Mouse (Mus musculus) olfactory bulb, adult 2 months (tissue): Measurements from ENCODE around the gene Pdia6. TPM values are rescaled to one million over a fixed set of nuclear protein-coding genes. Genes with fewer than 3 reads are reported as not detected.
A peak's percentile ranks its signal among the peaks of the same experiment; 100 is the strongest.

ENCODE experiments used
- H3K27ac ChIP-seq: fragments of 200-500 bp; 2 replicates; pipeline ENCODE4 v1.5.1; 2012; ENCODE audit warnings: low read depth, low read length; ENCODE audit not compliant: insufficient read depth
- H3K4me1 ChIP-seq: fragments of 200-500 bp; 2 replicates; pipeline ENCODE4 v1.6.1; 2012; ENCODE audit warnings: low read length; ENCODE audit not compliant: control insufficient read depth, insufficient read depth
- H3K4me3 ChIP-seq: fragments of 200-500 bp; 2 replicates; pipeline ENCODE4 v1.5.1; 2012; ENCODE audit warnings: mild to moderate bottlenecking, low read depth, low read length, moderate library complexity; ENCODE audit not compliant: insufficient read depth
- CTCF ChIP-seq: fragments of 200-500 bp; IDR thresholded peaks from 2 replicates; pipeline ENCODE4 v1.5.1; 2012; ENCODE audit warnings: low read depth, mild to moderate bottlenecking, low read length, moderate library complexity; ENCODE audit not compliant: insufficient read depth
- POLR2A ChIP-seq: fragments of 200-500 bp; IDR thresholded peaks from 2 replicates; pipeline ENCODE4 v1.6.1; 2012; ENCODE audit warnings: mild to moderate bottlenecking, low read depth, low read length, moderate library complexity; ENCODE audit not compliant: insufficient read depth
- WGBS: fragments of 180-500 bp; shearing (Covaris S2); methylation state at CpG from one replicate; pipeline ENCODE4 v1.1.7; 2018; 5-methylcytosine and 5-hydroxymethylcytosine counted together
- polyA plus RNA-seq: library from polyadenylated mRNA; stranded (reverse); fragments of >200 nt; gene quantifications from 2 replicates; pipeline ENCODE4 v1.2.4, GENCODE M21; 2012; ENCODE audit warnings: low replicate concordance; ENCODE audit not compliant: missing spikeins, insufficient read depth, insufficient read length

The Pdia6 gene
- polyA plus RNA-seq, 1 experiment: not detected

DNA sequence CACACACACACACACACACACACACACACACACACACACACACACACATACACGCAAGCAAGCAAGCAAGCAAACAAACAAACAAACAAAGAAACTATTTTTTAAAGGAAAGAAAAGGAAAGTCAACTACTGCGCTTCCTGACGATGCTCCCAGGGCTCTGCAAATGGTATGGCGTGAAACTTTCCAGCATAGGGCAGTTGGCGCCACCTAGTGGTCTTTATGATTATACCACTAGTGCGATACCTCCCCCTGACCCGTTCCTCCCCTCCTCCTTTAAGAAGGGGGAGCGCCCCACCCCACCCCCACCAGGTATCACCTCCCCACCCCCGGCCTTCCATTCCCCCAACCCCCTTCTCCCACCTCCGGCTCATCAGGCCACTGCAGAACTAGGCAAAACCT lies 9.4 kb upstream of the Pdia6 start:
- Histone ChIP-seq H3K27ac (no peak overlapping the region), H3K4me1 (peaks cover 18% of the 10 kb centered on the region), H3K4me3 (no peak overlapping the region)
- WGBS: 3% methylated on average over 10 of the region's 10 CpGs
- TF ChIP-seq POLR2A (no peak), CTCF (no peak)

DNA sequence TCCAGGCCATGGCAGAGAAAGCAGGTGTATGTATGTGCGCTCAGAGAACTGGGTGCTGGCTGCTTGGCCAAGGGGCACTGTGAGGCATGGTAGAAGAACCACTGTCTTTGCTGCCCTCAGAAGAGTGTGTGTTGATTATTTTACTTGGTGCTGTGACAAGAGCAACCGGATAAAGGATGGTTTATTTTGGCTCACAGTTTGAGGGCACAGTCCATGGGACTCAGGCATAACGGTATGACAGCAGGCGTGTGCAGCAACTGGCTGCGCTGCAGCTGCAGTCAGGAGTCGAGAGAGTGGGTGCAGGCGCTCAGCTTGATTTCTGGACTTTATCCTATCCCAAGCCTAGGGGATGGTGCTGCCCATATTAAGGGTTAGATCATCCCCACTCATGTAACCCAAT lies 7.9 kb upstream of the Pdia6 start:
- Histone ChIP-seq H3K4me3 (no peak overlapping the region), H3K4me1 (peaks cover 11% of the 10 kb centered on the region), H3K27ac (no peak overlapping the region)
- TF ChIP-seq POLR2A: no peak
- no peak for TF ChIP-seq CTCF
- 82% methylated on average over 7 of the region's 7 CpGs for WGBS

DNA sequence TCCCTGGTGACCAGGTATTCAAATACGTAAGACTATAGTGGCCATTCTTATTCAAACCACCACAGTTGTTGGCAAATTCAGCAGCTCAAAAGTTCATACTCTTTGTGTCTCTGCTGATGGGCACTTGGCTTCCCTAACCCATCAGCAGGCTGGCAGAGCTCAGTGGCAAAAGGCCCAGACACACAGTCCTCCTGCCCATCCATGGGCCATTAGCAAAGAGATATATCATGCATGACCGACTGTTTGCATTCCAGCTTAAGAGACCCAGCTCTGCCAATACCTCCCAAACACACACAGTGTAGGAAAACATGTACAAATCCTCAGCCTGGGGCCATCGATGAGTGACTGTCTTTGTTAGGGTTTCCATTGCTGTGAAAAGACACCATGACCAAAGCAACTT lies 5.3 kb upstream of the Pdia6 start:
- Histone ChIP-seq H3K27ac (no peak overlapping the region), H3K4me1 (0 out of 2 replicates have a peak, but pooled peaks cover 1% of the 10 kb centered on the region), H3K4me3 (no peak overlapping the region)
- WGBS: 65% methylated on average over 3 of the region's 3 CpGs
- TF ChIP-seq CTCF: no peak
- no peak for TF ChIP-seq POLR2A

DNA sequence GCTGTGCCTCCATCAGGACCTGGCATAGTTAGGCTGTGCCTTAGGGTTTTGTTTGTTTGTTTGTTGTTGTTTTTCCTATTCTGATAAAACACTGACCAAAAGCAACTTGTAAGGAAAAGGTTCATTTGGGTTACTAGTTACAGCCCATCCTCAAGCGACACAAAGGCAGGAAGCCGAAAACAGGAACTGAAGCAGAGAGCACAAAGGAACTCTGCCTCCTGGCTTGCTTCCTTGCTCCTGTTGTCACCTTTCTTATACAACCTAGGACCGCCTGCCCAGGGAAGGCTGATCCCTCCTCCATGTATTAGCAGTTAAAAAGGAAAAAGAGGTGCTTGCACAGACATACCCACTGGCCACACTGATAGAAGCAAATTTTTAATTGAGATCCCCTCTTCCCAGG lies 2.5 kb upstream of the Pdia6 start:
- 87% methylated on average over 3 of the region's 3 CpGs for WGBS
- Histone ChIP-seq H3K4me1 (peaks cover 6% of the 10 kb centered on the region), H3K27ac (no peak overlapping the region), H3K4me3 (no peak overlapping the region)
- TF ChIP-seq CTCF: no peak
- TF ChIP-seq POLR2A: no peak

DNA sequence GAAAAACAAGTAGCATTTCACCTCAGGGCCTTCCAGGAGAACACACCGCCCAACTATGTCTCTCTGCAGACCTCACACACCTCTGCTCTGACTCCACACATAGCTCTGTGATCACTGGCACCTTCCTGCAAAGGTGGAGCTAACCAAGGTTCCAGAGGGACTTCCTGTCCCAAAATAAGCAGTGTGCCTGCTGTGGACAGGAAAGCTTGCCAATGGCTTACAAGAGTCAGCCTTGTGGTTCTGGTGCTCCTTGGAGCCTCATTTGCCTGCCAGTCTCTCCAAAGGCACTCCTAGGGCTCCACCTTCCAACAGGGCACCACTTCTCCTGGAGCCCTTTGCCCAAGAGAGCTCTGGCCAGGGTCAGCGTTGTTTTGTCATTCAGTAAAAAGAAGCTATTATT lies 1.5 kb upstream of the Pdia6 start:
- Histone ChIP-seq H3K4me3 (no peak overlapping the region), H3K4me1 (peaks cover 6% of the 10 kb centered on the region), H3K27ac (no peak overlapping the region)
- TF ChIP-seq CTCF: no peak
- no peak for TF ChIP-seq POLR2A
- WGBS: 92% methylated on average over 2 of the region's 2 CpGs

DNA sequence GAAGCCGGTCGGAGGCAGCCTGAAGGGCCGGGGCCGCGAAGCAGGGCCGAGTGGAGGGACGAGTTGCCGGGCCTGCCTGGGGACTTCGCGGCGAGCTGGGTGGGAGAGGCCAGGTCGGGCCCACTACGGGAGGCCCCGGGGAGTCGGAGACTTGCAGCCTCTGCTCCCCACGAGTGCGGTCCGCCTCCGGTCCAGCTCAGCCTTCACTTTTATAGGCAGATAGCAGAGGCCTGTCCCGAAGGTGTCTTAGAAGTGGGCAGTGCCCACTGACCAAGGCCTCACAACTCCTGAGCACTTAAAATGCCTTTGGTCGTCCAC lies 287 bp downstream of the Pdia6 start:
- no peak overlapping the region for H3K27ac ChIP-seq

DNA sequence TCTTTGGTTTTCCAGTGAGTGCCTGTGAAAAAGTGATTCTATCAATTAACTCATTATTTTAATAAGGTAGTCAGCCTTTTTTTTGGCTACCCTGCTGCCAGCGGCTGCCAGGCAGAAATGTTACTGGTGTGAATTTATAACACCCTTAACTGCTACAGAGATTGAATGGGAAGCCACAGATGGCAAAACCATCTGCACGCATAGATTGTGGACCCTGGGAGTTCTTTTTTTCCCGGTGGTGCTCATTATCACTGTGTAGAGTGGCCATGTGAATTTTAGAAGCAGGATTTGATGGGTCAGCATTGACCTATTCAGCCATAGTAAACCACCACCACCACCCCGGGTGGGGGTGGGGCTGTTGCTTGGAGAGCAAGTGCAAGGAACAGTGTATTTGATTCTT lies 971 bp downstream of the Pdia6 start:
- H3K4me1 ChIP-seq: peaks cover 6% of the 10 kb centered on the region
- no peak for TF ChIP-seq CTCF
- no peak for TF ChIP-seq POLR2A
- WGBS: 4% methylated on average over 4 of the region's 4 CpGs
- peak overlapping the region; percentile 24; the same call in 1 of the 2 replicates for H3K4me3 ChIP-seq
- no peak overlapping the region for H3K27ac ChIP-seq

More for the DNA sequence above, 287 bp downstream of the Pdia6 start:
- H3K4me3 ChIP-seq: peak overlapping the region; percentile 77
- peaks cover 6% of the 10 kb centered on the region for H3K4me1 ChIP-seq
- WGBS: 0% methylated on average over 21 of the region's 21 CpGs
- TF ChIP-seq POLR2A (no peak), CTCF (no peak)

DNA sequence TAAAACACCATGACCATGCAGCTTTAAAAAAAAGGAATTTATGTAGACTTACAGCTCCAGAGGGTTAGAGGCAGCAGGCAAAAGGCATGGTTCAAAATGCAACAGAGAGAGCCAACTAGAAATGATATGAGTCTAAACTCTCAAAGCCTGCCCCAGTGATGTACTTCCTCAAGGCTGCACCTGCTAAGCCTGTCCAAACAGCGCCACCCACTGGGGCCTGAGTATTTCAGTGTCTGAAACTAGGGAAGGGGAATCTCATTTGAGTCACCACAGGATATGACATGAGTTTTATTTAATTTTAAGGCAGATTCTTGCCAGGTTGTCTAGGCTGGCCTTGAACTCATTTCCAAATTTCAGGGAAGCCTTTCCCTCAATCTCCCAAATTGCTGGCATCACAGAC lies 4.9 kb downstream of the Pdia6 start:
- 74% methylated on average over 1 of the region's 1 CpGs for WGBS
- TF ChIP-seq CTCF (no peak), POLR2A (no peak)
- H3K4me3 ChIP-seq: no peak overlapping the region
- H3K4me1 ChIP-seq: peaks cover 6% of the 10 kb centered on the region
- no peak overlapping the region for H3K27ac ChIP-seq

DNA sequence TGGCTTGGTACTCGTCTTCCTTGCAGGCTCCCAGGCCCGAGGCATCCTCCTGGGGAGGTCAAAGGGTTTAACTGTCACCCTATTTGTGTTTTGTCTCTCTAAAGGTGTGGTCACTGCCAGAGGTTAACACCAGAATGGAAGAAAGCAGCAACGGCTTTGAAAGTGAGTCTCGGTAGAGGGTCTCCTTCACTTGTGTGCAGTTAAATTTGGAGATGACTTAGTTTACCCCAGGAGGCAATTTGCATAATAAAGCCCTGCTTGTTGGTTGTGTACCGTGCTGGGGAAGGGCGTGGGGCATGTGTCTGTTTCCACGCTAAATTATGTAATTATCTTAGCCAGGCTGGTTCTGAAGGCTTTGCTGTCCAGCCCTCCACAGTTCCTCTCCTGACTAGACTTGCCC lies 7.5 kb downstream of the Pdia6 start:
- no peak overlapping the region for H3K27ac ChIP-seq
- H3K4me1 ChIP-seq: peaks cover under 1% of the 10 kb centered on the region; the same call in 1 of the 2 replicates
- H3K4me3 ChIP-seq: no peak overlapping the region
- 63% methylated on average over 7 of the region's 7 CpGs for WGBS
- TF ChIP-seq CTCF: no peak

DNA sequence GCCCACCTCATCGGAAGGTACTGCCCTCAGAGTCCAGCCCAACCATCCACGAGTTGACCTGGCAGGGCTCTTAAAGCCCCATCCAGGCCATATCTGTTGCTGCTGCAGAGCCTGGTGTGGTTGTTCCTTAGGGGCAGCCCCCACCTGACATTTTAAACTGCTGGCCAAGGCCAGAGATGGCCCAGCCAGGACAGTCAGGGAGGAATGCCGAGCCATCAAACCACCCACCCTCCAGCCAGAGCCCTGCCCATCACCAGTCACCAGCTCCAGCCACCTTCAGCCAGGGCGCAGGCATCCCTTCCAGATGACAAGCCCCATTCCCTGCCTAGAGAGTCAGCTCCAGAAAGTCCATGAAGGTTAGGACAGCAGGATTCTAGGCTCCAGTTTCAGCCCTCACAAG lies 22.2 kb downstream of the Pdia6 start:
- no peak overlapping the region for H3K4me3 ChIP-seq
- no peak for TF ChIP-seq CTCF
- H3K27ac ChIP-seq: no peak overlapping the region
- no peaks in the 10 kb centered on the region for H3K4me1 ChIP-seq
- 89% methylated on average over 4 of the region's 4 CpGs for WGBS

DNA sequence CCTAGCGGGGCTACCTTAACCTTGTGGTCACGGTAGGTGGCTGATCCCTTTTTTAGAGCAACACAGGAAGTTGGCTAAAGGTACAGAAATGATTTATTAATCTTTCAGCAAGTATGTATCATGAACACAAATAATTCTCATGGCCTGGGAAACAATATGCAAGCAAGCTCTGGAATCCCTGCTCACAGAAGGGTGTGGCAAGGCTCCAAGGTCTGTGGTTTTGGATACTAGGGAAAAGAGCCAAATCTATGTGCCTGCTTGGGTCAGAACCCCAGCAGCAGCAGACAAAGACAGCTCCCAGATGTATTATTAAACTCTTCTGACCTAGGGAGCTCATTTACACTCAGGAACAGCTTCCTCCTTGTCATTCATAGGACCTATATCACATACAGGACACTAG lies 22.7 kb downstream of the Pdia6 start:
- 87% methylated on average over 2 of the region's 2 CpGs for WGBS
- no peak overlapping the region for H3K4me3 ChIP-seq
- H3K4me1 ChIP-seq: no peaks in the 10 kb centered on the region
- no peak overlapping the region for H3K27ac ChIP-seq
- no peak for TF ChIP-seq POLR2A
- TF ChIP-seq CTCF: no peak
